Mouse (Mus musculus): ENCODE data around the gene Scamp5. TPM values are rescaled to one million over a fixed set of nuclear protein-coding genes. Genes with fewer than 3 reads are reported as not detected.
"Not testable (repeated sequence)": the region's sequence is repeated elsewhere in the genome, so short reads cannot be mapped to it uniquely, and the experiment has no call there.

Gene Scamp5
- polyA plus RNA-seq, 1 experiment: 353 TPM

DNA sequence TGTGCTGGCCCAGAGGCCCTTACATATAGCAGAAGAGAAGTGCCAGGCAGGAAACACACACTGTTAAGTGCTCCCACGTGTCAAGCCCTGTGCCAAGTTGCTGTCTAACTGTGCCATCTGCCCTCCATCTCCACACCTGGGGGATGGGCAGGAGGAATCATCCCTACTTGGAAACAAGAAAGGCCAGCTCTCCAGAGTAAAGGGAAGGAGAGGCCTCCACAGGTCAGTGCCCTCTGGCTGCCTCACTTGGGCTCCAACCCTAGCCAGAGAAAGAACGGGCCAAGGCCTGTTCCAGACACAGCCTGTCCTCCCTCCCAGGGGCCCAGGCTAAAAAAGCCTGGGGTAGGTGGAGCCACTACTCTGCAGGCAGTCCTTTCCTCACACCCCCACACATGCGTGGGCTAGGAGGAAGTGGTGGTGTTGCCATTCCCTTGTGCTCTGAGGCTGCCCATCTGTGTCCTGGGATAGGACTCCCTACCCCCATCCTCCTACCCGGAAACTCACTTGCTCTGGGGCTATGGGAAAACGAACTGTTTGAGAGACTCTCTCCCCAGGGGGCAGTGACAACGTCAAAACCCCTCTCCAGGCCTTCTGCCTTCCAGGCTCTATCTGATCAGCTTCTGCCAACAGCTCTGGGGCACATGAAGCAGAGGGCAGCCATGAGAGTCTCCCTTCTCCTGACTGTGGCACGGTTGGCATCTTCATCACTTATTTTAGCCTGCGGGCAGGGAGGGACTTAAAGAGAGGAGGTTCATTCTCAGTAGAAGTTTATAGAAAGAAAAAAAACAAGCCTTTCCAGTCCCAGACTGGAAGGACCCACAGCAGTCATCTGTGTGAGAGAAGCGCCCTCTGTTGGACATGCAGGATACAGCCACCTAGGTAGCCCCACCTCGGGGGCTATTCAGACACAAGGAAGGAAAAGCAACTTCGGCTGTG is 34.5 kb downstream of the Scamp5 start:
- WGBS: 2% methylated on average over 11 of the region's 11 CpGs
- Histone ChIP-seq H3K27ac (ENCODE audit: insufficient read depth, low read length) (0 out of 2 replicates have a peak overlapping the region, but pooled peaks have one; percentile 14), H3K4me3 (replicated peaks; ENCODE audit: insufficient read depth, low read depth, low read length) (no peak overlapping the region), H3K27me3 (ENCODE audit: control insufficient read depth, insufficient read depth, low read length) (no peaks in the 10 kb centered on the region), H3K4me1 (ENCODE audit: control insufficient read depth, insufficient read depth, low read length) (peaks cover 23% of the 10 kb centered on the region)
- TF ChIP-seq CTCF (IDR thresholded peaks at IDR 0.05; ENCODE audit: borderline replicate concordance, insufficient read depth, low read depth, low read length): peak; percentile 89
- no peak for TF ChIP-seq POLR2A (IDR thresholded peaks at IDR 0.05; ENCODE audit: borderline replicate concordance, insufficient read depth, low read length)
- peak; percentile 81 to 83 for DNase-seq

DNA sequence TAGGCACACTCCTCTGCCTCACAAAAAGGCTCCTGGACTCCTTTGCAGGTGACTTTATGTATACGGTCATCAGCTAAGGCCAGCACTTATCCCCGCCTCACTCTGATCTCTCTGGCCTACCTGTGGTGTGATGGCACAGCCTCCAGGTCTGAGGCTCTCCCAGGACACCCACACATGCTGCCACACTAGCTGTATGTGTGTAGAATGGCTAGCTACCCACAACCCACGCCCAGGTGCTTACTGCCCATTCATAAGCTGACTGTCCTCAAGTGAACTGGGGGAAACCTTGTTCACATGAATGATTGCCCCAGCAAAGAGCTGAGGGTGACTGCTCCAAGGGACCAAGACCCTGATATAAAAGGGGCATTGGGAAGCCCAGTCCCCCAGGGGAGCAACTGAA is 35.4 kb downstream of the Scamp5 start:
- Histone ChIP-seq H3K4me1 (ENCODE audit: control insufficient read depth, insufficient read depth, low read length) (peaks cover 23% of the 10 kb centered on the region), H3K27me3 (ENCODE audit: control insufficient read depth, insufficient read depth, low read length) (no peaks in the 10 kb centered on the region), H3K27ac (ENCODE audit: insufficient read depth, low read length) (no peak overlapping the region), H3K4me3 (replicated peaks; ENCODE audit: insufficient read depth, low read depth, low read length) (no peak overlapping the region)
- DNase-seq: no peak
- WGBS: 68% methylated on average over 3 of the region's 3 CpGs
- no peak for TF ChIP-seq CTCF (IDR thresholded peaks at IDR 0.05; ENCODE audit: borderline replicate concordance, insufficient read depth, low read depth, low read length)
- no peak for TF ChIP-seq POLR2A (IDR thresholded peaks at IDR 0.05; ENCODE audit: borderline replicate concordance, insufficient read depth, low read length)

DNA sequence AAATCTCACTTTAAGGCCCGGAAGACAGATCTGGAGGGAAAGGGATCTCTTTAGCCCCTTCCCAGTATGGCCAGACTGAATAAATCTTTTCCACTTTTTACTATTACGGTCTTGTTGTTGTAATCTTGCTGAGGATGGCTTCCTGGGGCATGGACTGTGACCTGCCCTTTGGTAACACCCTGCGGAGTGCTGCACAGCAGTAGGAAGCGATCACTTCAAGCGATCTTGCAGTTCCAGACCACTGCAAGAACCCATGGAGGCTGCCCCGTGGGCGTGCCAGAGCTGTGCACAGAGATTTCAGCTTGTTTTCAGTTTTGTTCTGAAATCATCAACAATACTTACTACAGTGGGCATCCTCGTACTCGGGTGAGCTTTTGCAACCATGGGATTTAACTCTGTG is 36.7 kb downstream of the Scamp5 start:
- WGBS: 82% methylated on average over 9 of the region's 9 CpGs
- no peak for TF ChIP-seq POLR2A (IDR thresholded peaks at IDR 0.05; ENCODE audit: borderline replicate concordance, insufficient read depth, low read length)
- no peak for TF ChIP-seq CTCF (IDR thresholded peaks at IDR 0.05; ENCODE audit: borderline replicate concordance, insufficient read depth, low read depth, low read length)
- H3K27me3 ChIP-seq (ENCODE audit: control insufficient read depth, insufficient read depth, low read length): no peaks in the 10 kb centered on the region
- no peak for DNase-seq
- H3K4me3 ChIP-seq (replicated peaks; ENCODE audit: insufficient read depth, low read depth, low read length): no peak overlapping the region
- H3K4me1 ChIP-seq (ENCODE audit: control insufficient read depth, insufficient read depth, low read length): peaks cover 23% of the 10 kb centered on the region
- no peak overlapping the region for H3K27ac ChIP-seq (ENCODE audit: insufficient read depth, low read length)

DNA sequence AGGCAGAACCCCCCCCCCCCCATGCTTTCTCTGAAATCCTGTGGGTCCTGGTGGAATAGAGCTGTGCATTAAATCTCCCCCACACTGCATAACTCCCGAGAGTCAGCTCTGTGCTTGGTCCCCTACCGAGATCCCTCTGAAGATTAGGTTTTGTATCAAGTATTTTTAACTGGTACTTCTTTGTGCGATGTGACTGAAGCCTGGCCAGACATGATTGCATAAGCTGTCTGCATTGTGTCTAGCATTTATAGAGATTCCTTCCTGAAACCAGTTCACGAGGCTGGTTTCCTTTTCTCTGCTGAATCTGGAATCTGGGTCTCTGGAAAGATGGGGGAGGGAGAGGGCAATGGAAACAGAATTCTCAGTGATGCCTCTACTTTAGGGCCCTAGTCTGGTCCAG is 39.5 kb downstream of the Scamp5 start:
- 94% methylated on average over 4 of the region's 4 CpGs for WGBS
- peaks cover 18% of the 10 kb centered on the region for H3K4me1 ChIP-seq (ENCODE audit: control insufficient read depth, insufficient read depth, low read length)
- H3K27me3 ChIP-seq (ENCODE audit: control insufficient read depth, insufficient read depth, low read length): no peaks in the 10 kb centered on the region
- no peak overlapping the region for H3K27ac ChIP-seq (ENCODE audit: insufficient read depth, low read length)
- TF ChIP-seq POLR2A (IDR thresholded peaks at IDR 0.05; ENCODE audit: borderline replicate concordance, insufficient read depth, low read length) (no peak), CTCF (IDR thresholded peaks at IDR 0.05; ENCODE audit: borderline replicate concordance, insufficient read depth, low read depth, low read length) (no peak)
- no peak for DNase-seq
- H3K4me3 ChIP-seq (replicated peaks; ENCODE audit: insufficient read depth, low read depth, low read length): no peak overlapping the region

DNA sequence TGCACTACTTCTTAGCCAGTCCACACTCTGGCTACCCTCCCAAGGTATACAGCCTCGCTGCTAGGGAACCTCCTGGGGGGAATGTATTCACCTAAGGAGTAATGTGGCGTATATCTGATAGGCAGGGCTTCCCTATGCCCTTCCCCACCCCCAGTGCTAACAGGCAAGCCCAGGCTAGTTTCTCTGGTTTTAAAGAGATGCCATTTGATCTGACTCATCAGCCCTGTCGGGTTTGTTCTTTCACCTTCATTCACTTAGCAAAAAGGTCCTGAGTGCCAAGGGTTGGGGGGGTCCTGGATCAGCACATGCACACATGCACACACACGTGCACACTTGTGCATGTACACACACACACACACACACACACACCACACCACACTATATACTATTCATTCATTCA is 39.9 kb downstream of the Scamp5 start:
- no peak overlapping the region for H3K4me3 ChIP-seq (replicated peaks; ENCODE audit: insufficient read depth, low read depth, low read length)
- DNase-seq: no peak
- peaks cover 13% of the 10 kb centered on the region for H3K4me1 ChIP-seq (ENCODE audit: control insufficient read depth, insufficient read depth, low read length)
- H3K27me3 ChIP-seq (ENCODE audit: control insufficient read depth, insufficient read depth, low read length): no peaks in the 10 kb centered on the region
- 85% methylated on average over 4 of the region's 4 CpGs for WGBS
- TF ChIP-seq POLR2A (IDR thresholded peaks at IDR 0.05; ENCODE audit: borderline replicate concordance, insufficient read depth, low read length) (no peak), CTCF (IDR thresholded peaks at IDR 0.05; ENCODE audit: borderline replicate concordance, insufficient read depth, low read depth, low read length) (no peak)
- H3K27ac ChIP-seq (ENCODE audit: insufficient read depth, low read length): no peak overlapping the region

DNA sequence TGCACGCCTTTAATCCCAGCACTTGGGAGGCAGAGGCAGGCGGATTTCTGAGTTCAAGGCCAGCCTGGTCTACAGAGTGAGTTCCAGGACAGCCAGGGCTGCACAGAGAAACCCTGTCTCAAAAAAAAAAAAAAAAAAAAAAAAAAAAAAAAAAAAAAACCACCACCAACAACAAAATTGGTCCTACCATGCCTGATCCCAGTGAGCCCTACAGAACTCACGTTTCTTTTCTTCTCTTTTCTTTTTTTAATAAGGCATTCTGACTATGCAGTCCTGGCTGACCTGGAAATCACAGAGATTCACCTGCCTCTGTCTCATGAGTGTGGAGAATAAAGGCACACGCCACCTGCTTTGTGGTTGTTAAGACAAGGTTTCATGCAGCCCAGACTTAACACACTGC is 40.7 kb downstream of the Scamp5 start:
- not testable (repeated sequence) for H3K27me3 ChIP-seq (ENCODE audit: control insufficient read depth, insufficient read depth, low read length); H3K4me3 ChIP-seq (replicated peaks; ENCODE audit: insufficient read depth, low read depth, low read length); DNase-seq; H3K27ac ChIP-seq (ENCODE audit: insufficient read depth, low read length); H3K4me1 ChIP-seq (ENCODE audit: control insufficient read depth, insufficient read depth, low read length)
- 96% methylated on average over 4 of the region's 4 CpGs for WGBS

DNA sequence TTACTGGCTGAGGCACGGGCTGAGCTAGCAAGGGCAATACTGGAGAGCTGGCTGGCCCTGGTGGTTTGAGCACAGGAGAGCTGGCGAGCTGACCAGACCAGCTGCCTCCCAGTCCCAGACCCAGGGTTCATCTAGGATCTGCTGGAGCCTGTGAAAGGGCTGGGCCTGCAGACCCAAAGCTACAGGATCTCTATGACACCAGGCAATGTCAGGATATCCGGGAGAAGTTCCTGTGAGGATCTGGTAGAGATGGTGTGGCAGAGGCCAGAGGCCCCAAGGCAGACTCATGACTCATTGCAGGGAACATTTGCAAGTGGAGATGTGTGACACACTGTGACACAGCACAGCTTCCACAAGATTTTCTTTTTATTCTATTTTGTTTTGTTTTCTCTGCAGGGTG is 42.7 kb downstream of the Scamp5 start:
- Histone ChIP-seq H3K4me1 (ENCODE audit: control insufficient read depth, insufficient read depth, low read length) (no peaks in the 10 kb centered on the region), H3K4me3 (replicated peaks; ENCODE audit: insufficient read depth, low read depth, low read length) (no peak overlapping the region), H3K27ac (ENCODE audit: insufficient read depth, low read length) (no peak overlapping the region), H3K27me3 (ENCODE audit: control insufficient read depth, insufficient read depth, low read length) (no peaks in the 10 kb centered on the region)
- DNase-seq: no peak
- 76% methylated on average over 3 of the region's 3 CpGs for WGBS
- TF ChIP-seq POLR2A (IDR thresholded peaks at IDR 0.05; ENCODE audit: borderline replicate concordance, insufficient read depth, low read length) (no peak), CTCF (IDR thresholded peaks at IDR 0.05; ENCODE audit: borderline replicate concordance, insufficient read depth, low read depth, low read length) (no peak)

DNA sequence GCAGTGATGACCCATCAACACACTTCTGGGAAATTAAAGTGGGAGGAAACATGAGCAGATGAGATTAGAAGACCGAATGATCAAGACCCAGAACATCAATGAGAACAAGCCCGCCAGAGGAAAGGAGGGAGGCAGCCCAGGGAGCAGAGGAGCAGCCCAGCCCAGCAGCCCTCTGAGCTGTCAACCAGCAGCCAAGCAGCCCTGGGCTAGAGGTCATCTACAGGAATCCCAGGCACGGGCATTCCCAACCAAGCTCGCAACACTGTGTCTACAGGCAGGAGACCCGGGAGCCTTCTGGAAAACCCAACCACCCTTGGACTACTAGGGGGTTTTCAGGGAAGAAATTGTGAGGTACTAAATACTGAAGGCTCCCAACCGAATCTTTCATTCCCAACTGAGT is 43.8 kb downstream of the Scamp5 start:
- 92% methylated on average over 6 of the region's 6 CpGs for WGBS
- 0 out of 2 replicates have a peak, but pooled peaks cover 8% of the 10 kb centered on the region for H3K4me1 ChIP-seq (ENCODE audit: control insufficient read depth, insufficient read depth, low read length)
- H3K27me3 ChIP-seq (ENCODE audit: control insufficient read depth, insufficient read depth, low read length): no peaks in the 10 kb centered on the region
- H3K4me3 ChIP-seq (replicated peaks; ENCODE audit: insufficient read depth, low read depth, low read length): no peak overlapping the region
- H3K27ac ChIP-seq (ENCODE audit: insufficient read depth, low read length): no peak overlapping the region
- TF ChIP-seq POLR2A (IDR thresholded peaks at IDR 0.05; ENCODE audit: borderline replicate concordance, insufficient read depth, low read length): no peak
- no peak for TF ChIP-seq CTCF (IDR thresholded peaks at IDR 0.05; ENCODE audit: borderline replicate concordance, insufficient read depth, low read depth, low read length)
- DNase-seq: no peak

Measured in cerebellum, adult 2 months (tissue).